Mouse (Mus musculus): ENCODE data around the gene Fars2. TPM values are rescaled to one million over a fixed set of nuclear protein-coding genes. Genes with fewer than 3 reads are reported as not detected.

Fars2 gene
- polyA plus RNA-seq, 1 experiment from 2014 or later, result 30.5 TPM

Other genes starting within 250 kb of the Fars2 start
- 18.0 and 18.3 TPM in 2 replicates for gene Rpp40, start 211.1 kb upstream of the Fars2 start, polyA plus RNA-seq (2014; fragmentation: Nextera tagmentation; extraction: Ambion mirVana)
- 0.99 and 1.1 TPM in 2 replicates for gene Ppp1r3g, start 158.6 kb upstream of the Fars2 start, polyA plus RNA-seq (2014; fragmentation: Nextera tagmentation; extraction: Ambion mirVana)
- 24.0 and 25.5 TPM in 2 replicates for gene Lyrm4, start 114 bp downstream of the Fars2 start, polyA plus RNA-seq (2014; fragmentation: Nextera tagmentation; extraction: Ambion mirVana)

Measured in midbrain, embryonic 11.5 days (tissue).